Mouse (Mus musculus) ES-Bruce4 (cell line): ENCODE data around the gene Itpripl1.

Experiments used
- CTCF ChIP-seq: IDR thresholded peaks from one replicate; pipeline ENCODE4 v1.8.1; 2011; ENCODE audit warnings: low read depth, low read length
- EP300 ChIP-seq: IDR thresholded peaks from 2 replicates; pipeline ENCODE4 v1.6.1; 2011; ENCODE audit warnings: low read depth, low read length; ENCODE audit not compliant: insufficient read depth
- POLR2A ChIP-seq: IDR thresholded peaks from one replicate; pipeline ENCODE4 v1.8.1; 2011; ENCODE audit warnings: low read length; ENCODE audit not compliant: insufficient read depth

DNA sequence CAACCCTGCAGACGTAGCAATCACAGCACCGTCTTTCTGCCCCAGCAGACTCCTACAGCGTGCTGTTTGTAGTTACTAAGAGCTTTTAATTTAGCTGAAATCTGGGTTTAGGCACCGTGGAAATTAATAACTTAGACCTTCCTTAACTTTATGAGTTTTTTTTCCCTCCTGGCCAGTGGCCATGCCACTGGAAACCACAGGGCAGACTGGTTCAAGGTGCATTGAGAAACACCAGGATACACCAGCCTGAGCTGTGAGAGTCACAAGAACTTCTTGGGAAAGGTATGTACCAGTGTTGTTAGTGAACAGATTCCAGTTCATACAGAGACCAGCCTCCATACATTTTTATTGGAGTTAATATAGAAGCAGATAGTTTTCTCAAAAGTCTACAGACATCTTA lies 4.8 kb downstream of the Itpripl1 start:
- TF ChIP-seq POLR2A (no peak), CTCF (no peak), EP300 (no peak)
